Mouse (Mus musculus) lung, embryonic 15.5 days (tissue): ENCODE measurements around the gene Sec31a. TPM values are rescaled to one million over a fixed set of nuclear protein-coding genes. Genes with fewer than 3 reads are reported as not detected.

Experiments
- ATAC-seq: fragments of 200-750 bp; cut with Nextera tagmentation; 2 replicates; pipeline ENCODE4 v1.8.0; 2017; ENCODE audit warnings: moderate number of reproducible peaks, borderline replicate concordance; ENCODE audit not compliant: low FRiP score, low TSS enrichment; ENCODE audit errors: extremely low read depth
- H3K27ac ChIP-seq: fragments of 300-500 bp; sonication (generic); 2 replicates; pipeline ENCODE4 v1.5.1; 2015; ENCODE audit warnings: moderate library complexity, mild to moderate bottlenecking, inconsistent platforms
- H3K27me3 ChIP-seq: fragments of 300-500 bp; sonication (generic); 2 replicates; pipeline ENCODE4 v1.6.1; 2015; ENCODE audit warnings: inconsistent platforms
- H3K36me3 ChIP-seq: fragments of 300-500 bp; sonication (generic); 2 replicates; pipeline ENCODE4 v1.6.1; 2015; ENCODE audit warnings: inconsistent platforms
- H3K4me1 ChIP-seq: fragments of 300-500 bp; sonication (generic); 2 replicates; pipeline ENCODE4 v1.6.1; 2015; ENCODE audit warnings: inconsistent platforms
- H3K4me2 ChIP-seq: fragments of 300-500 bp; sonication (generic); 2 replicates; pipeline ENCODE4 v1.6.1; 2015; ENCODE audit warnings: inconsistent platforms, mild to moderate bottlenecking, moderate library complexity
- H3K4me3 ChIP-seq: fragments of 300-500 bp; sonication (generic); 2 replicates; pipeline ENCODE4 v1.5.1; 2015; ENCODE audit warnings: mild to moderate bottlenecking, inconsistent platforms
- H3K9ac ChIP-seq: fragments of 300-500 bp; sonication (generic); 2 replicates; pipeline ENCODE4 v1.6.1; 2015; ENCODE audit warnings: inconsistent platforms
- H3K9me3 ChIP-seq: fragments of 300-500 bp; sonication (generic); 2 replicates; pipeline ENCODE4 v1.6.1; 2016; ENCODE audit warnings: inconsistent platforms
- WGBS: fragments of 180-500 bp; shearing (Covaris S2); methylation state at CpG from one replicate; pipeline ENCODE4 v1.1.7; 2015; 5-methylcytosine and 5-hydroxymethylcytosine counted together
- polyA plus RNA-seq: library from polyadenylated mRNA; unstranded; fragments of >200 nt; fragmentation: Nextera tagmentation; extraction: Ambion mirVana; gene quantifications from 2 replicates; pipeline ENCODE4 v1.2.1, GENCODE M21; 2015

Gene Sec31a
- polyA plus RNA-seq, 1 experiment from 2014 or later = 152 TPM

DNA sequence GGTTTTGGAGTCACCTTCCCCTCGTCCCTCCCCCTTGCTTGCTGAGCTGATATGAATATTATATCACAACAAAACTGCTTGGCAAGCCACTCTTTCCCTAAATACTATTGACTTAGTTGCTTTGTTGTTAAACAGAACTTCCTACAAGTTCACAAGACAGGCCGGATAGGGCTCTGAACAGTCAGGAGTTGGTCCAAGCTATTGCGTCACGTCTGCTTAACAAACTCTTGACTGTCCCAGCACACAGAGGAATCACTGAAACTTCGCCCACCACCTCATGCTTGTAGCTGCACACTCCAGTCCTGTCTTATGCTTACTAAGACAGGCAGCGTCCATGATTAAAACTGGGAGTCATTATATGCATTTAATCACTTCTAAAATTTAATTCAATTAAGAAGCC, 46.9 kb downstream of the Sec31a start:
- Histone ChIP-seq H3K9ac (no peak overlapping the region), H3K4me1 (no peaks in the 10 kb centered on the region), H3K9me3 (no peaks in the 10 kb centered on the region), H3K4me2 (no peak overlapping the region), H3K4me3 (no peak overlapping the region), H3K27ac (no peak overlapping the region), H3K36me3 (peaks cover 77% of the 10 kb centered on the region), H3K27me3 (no peaks in the 10 kb centered on the region)
- ATAC-seq = no peak
- WGBS = 70% methylated on average over 6 of the region's 6 CpGs

DNA sequence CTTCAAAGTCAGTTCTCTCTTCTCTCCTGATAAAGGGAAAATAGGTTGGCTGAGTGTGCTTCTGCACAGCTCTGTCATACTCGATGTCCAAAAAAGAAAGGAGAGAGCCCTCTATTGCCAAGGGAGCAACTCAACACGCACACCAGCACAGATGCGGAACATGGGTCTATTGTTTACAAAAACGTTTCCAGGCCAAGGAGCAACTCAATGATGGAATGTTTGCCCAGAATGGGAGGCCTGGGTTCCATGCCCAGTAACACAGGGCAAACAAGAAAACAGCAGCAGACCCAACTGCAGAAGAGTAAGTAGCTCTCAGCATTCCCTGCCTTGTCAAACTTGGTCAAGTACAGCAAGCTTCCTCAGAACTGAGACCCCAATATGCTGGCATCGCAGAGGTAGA, 47.5 kb downstream of the Sec31a start:
- Histone ChIP-seq H3K4me1 (no peaks in the 10 kb centered on the region), H3K9me3 (no peaks in the 10 kb centered on the region), H3K4me2 (no peak overlapping the region), H3K4me3 (no peak overlapping the region), H3K27ac (no peak overlapping the region), H3K9ac (no peak overlapping the region), H3K36me3 (peaks cover 76% of the 10 kb centered on the region), H3K27me3 (no peaks in the 10 kb centered on the region)
- ATAC-seq = no peak
- WGBS = 69% methylated on average over 5 of the region's 5 CpGs

DNA sequence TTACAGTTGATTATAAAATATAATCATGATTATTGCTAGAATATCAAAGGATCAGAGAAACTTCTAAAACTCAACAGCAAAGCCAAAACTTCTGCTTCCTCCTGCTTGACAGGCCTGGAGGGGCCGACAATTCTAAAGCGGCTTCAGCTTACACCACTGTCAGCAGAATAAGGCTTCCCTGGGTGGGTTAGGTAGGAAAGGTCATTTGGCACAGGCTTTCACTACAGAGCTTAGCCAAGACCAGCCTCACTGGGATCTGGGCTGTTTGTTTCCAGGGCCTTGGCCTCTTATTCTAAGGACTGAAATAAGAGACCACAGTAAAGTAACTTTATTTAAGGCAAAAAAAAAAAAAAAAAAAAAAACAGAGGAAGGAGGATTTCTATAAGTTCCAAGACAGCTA, 49.0 kb downstream of the Sec31a start:
- H3K4me3 ChIP-seq = no peak overlapping the region
- H3K4me2 ChIP-seq = no peak overlapping the region
- H3K27me3 ChIP-seq = no peaks in the 10 kb centered on the region
- no peak overlapping the region for H3K27ac ChIP-seq
- no peaks in the 10 kb centered on the region for H3K9me3 ChIP-seq
- no peaks in the 10 kb centered on the region for H3K4me1 ChIP-seq
- 86% methylated on average over 2 of the region's 2 CpGs for WGBS
- H3K36me3 ChIP-seq = peaks cover 78% of the 10 kb centered on the region
- H3K9ac ChIP-seq = no peak overlapping the region
- ATAC-seq = no peak

DNA sequence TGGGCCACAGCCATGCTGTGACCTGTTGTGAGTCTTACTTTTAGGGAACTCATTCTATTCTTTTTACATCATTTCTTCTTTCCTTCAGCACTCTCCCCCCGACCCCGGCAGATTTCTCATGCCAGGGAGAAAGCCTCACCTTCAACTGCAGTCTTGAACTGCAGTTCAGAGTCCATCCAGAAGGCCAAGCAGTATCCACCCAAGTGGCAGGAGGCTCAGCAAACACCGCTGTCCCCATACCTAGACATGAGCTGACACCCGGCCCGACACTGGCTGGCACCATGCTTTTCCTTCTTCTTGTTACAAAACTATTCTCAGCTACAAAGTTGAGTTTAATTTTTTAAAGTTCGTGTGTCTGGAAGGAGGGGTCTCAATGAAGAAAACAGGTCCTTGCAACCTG, 55.7 kb downstream of the Sec31a start:
- WGBS = 84% methylated on average over 6 of the region's 6 CpGs
- H3K27ac ChIP-seq = no peak overlapping the region
- no peaks in the 10 kb centered on the region for H3K4me1 ChIP-seq
- peaks cover 46% of the 10 kb centered on the region for H3K36me3 ChIP-seq
- H3K27me3 ChIP-seq = no peaks in the 10 kb centered on the region
- no peak for ATAC-seq
- no peak overlapping the region for H3K4me3 ChIP-seq
- no peaks in the 10 kb centered on the region for H3K9me3 ChIP-seq
- no peak overlapping the region for H3K4me2 ChIP-seq
- no peak overlapping the region for H3K9ac ChIP-seq

DNA sequence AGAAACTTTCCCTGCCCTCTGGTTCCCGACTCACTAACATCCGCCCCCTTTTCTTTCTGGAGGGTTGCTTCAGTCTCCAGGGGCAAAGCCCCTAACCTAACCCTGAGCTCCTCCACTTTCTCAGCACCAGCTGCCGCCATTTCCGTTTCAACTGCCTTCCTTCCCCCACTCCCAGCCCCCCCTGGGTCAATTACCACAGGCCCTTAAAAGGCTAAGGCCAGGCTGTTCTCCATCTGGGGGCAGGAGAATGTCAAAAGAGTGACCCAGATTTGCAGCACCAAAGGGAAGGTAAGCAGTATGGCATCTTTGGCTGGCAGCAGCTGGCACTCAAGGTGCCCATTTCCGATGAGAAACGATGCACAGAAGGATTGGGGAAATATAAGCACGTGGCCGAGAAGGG, 57.7 kb downstream of the Sec31a start:
- Histone ChIP-seq H3K27me3 (no peaks in the 10 kb centered on the region), H3K4me2 (no peak overlapping the region), H3K27ac (no peak overlapping the region), H3K4me1 (peaks cover under 1% of the 10 kb centered on the region; the same call in 1 of the 2 replicates), H3K36me3 (peaks cover 28% of the 10 kb centered on the region), H3K9ac (no peak overlapping the region), H3K4me3 (no peak overlapping the region), H3K9me3 (no peaks in the 10 kb centered on the region)
- ATAC-seq = no peak
- WGBS = 47% methylated on average over 8 of the region's 8 CpGs

DNA sequence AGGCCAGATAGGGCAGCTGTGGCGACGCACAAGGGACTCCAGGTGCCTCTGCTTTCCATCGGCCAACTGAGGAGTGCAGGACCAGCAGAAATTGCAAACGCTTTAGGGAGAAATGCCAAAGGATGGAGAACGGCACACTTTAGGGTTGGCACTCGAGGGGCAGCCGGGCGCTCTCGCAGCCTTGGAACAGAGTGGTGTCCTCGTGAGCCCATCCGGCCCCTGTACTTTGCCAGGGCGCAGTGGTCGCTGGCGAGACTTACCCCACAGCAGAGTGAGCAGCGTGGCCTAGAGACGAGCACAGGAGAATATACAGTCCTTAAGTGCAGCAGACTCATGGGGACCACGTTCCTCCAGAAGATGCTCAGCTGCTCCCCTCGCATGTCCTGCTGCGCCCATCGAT, 61.4 kb downstream of the Sec31a start:
- Histone ChIP-seq H3K9ac (no peak overlapping the region), H3K27me3 (no peaks in the 10 kb centered on the region), H3K27ac (no peak overlapping the region), H3K4me3 (no peak overlapping the region), H3K36me3 (no peaks in the 10 kb centered on the region), H3K4me2 (no peak overlapping the region), H3K4me1 (peaks cover 5% of the 10 kb centered on the region), H3K9me3 (no peaks in the 10 kb centered on the region)
- no peak for ATAC-seq
- WGBS = 92% methylated on average over 20 of the region's 20 CpGs

DNA sequence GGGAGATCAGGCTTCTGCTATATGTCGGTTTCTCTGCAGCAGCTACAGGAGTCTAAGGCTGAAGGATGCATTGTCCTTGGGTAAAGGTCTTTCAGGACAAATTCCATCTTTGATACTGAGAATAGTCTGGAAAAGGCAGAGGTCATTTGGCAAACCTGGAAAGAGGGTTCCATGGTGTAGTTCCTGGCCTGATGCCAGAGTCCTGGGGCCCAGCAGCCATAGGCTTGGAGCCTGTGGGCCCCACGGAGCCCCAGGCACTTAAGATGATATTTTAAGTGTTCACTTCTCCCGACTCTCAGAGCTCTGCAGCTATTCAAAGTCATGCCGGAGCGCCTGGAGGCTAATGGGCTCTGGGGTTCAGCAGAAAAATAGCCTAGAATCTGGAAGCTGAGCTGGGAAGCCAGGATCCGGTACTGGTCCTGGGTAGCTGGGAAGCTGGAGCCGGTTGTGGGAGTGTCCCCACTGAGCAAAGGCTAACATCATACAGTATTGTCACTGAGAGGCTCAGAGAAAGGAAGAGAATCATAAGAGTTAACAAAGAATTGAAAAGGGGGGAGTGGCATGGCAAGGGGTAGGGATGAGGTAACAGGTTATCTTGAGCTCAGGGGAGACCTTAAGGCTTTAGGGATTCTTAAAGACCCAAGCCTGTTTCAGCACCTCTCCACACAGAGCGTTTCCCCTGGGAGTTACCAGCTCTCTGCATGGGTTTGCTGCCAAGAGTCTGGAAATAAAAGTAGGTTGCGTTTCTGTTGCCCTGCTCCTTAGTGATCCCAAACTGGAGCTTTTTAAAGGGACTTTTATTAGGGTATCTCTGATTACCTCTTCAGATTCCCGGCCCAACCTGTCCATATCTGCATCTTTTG, 62.8 kb downstream of the Sec31a start:
- WGBS = 39% methylated on average over 10 of the region's 10 CpGs
- no peak for ATAC-seq
- Histone ChIP-seq H3K9me3 (no peaks in the 10 kb centered on the region), H3K4me1 (peaks cover 10% of the 10 kb centered on the region), H3K36me3 (no peaks in the 10 kb centered on the region), H3K4me3 (no peak overlapping the region), H3K9ac (no peak overlapping the region), H3K27ac (no peak overlapping the region), H3K27me3 (no peaks in the 10 kb centered on the region), H3K4me2 (no peak overlapping the region)

DNA sequence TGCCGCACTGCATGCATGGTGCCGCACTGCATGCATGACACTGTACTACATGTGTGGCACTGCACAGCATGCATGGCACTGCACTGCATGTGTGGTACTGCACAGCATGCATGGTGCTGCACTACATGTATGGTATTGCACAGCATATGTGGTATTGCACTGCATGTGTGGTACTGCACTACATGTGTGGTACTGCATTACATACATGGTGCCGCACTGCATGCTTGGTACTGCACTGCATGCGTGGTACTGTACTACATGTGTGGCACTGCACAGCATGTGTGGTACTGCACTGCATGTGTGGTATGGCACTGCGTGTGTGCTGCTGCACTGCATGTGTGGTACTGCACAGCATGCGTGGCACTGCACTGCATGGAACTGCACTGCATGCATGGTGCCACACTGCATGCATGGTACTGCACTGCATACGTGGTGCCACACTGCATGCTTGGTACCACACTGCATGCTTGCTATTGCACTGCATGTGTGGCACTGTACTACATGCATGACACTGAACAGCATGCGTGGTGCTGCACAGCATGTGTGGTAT, 65.1 kb downstream of the Sec31a start:
- peaks cover 10% of the 10 kb centered on the region for H3K4me1 ChIP-seq
- no peak overlapping the region for H3K27ac ChIP-seq
- 97% methylated on average over 8 of the region's 8 CpGs for WGBS
- no peaks in the 10 kb centered on the region for H3K36me3 ChIP-seq
- H3K9ac ChIP-seq = no peak overlapping the region
- no peak overlapping the region for H3K4me3 ChIP-seq
- no peak for ATAC-seq
- no peak overlapping the region for H3K4me2 ChIP-seq
- no peaks in the 10 kb centered on the region for H3K27me3 ChIP-seq
- H3K9me3 ChIP-seq = no peaks in the 10 kb centered on the region

DNA sequence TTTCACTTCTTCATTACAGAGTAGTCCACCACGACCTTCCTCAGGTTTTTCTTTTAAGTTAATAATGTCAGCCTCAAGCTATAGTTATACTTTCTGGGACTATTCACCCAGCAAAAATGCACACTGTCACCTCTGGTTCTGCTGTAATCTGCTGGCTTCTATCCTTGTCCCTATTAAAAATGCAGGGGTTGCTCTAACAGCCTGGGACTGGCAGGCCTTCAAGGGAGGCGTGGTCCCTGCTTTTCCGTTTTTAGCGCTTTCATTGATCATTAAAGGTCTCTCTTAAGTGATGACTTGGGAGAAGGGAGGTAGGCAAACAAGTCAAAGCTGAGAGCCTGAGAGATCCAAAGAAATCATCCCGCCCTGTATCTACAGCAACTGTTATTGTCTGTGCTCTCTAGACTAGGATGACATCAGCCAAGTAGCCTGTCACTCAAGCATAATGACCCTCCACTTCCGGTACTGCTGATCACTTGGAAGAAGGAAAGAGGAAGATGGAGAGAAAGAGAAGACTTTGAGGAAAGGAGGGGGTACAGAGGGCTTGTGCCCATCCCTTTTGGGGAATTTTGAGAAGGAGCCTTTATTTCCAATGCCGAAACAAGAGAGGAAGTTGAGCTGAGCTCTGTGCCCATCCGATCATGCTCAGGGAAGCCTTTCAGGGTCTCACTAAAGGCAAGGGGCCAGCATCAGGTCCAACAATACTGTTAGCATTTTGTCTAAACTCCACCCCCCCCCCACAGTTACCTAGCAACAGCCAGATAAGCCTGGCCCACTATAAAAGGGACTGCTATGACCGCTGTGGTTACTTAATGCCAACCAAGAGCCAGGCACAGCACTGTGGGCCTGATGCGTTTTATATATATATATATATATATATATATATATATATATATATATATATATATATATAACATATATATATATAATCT, 66.5 kb downstream of the Sec31a start:
- Histone ChIP-seq H3K36me3 (no peaks in the 10 kb centered on the region), H3K4me1 (peaks cover 10% of the 10 kb centered on the region), H3K4me3 (no peak overlapping the region), H3K4me2 (no peak overlapping the region), H3K27me3 (no peaks in the 10 kb centered on the region), H3K27ac (no peak overlapping the region), H3K9me3 (no peaks in the 10 kb centered on the region), H3K9ac (no peak overlapping the region)
- ATAC-seq = no peak
- WGBS = 53% methylated on average over 10 of the region's 10 CpGs

DNA sequence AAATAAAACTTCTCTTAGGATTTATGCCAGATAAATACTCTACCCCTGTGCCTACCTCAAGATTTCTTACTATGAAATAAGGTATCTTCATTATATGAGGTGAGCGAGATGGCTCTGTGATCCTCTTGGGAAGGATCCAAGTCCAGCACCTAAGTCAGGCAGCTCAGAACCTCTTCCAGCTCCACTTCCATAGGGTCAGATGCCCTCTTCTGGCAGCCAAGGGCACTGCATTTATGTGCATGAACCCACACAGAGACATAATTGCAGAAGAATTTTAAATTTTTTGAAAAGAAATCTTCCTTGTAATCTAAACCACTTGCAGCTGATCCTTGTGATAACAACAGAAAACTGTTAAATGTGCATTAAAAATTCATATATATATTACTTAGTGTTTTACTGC, 70.9 kb downstream of the Sec31a start:
- 85% methylated on average over 1 of the region's 1 CpGs for WGBS
- no peaks in the 10 kb centered on the region for H3K9me3 ChIP-seq

DNA sequence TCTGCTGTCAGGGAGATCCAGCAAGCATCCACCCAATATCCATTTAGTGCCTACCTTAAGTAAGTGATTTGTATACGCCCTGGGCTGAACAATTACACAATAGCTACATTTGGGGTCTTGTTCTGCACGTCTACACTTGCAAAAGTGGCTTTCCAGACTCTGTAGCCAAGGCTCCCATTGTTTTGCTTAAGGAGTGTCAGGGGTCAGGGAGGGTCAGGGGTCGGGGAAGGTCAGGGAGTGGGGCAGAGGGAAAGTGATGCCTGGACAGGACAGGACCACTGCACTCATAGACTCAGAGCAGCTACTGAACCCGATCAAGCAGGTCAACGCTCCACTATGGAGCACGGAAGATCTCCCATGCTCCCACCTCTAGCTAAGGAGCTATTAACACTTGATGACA, 72.9 kb downstream of the Sec31a start:
- whole genome bisulfite sequencing = 52% methylated on average over 6 of the region's 6 CpGs
- H3K4me2 ChIP-seq = no peak overlapping the region
- H3K36me3 ChIP-seq = no peaks in the 10 kb centered on the region
- H3K9me3 ChIP-seq = no peaks in the 10 kb centered on the region
- no peak overlapping the region for H3K27ac ChIP-seq
- no peaks in the 10 kb centered on the region for H3K27me3 ChIP-seq
- no peaks in the 10 kb centered on the region for H3K4me1 ChIP-seq
- no peak overlapping the region for H3K9ac ChIP-seq
- H3K4me3 ChIP-seq = no peak overlapping the region
- no peak for ATAC-seq

More for the DNA sequence above, 70.9 kb downstream of the Sec31a start:
- H3K9ac ChIP-seq = no peak overlapping the region
- H3K4me1 ChIP-seq = peaks cover 5% of the 10 kb centered on the region
- no peak for ATAC-seq
- no peak overlapping the region for H3K27ac ChIP-seq
- no peaks in the 10 kb centered on the region for H3K36me3 ChIP-seq
- no peak overlapping the region for H3K4me2 ChIP-seq
- no peak overlapping the region for H3K4me3 ChIP-seq
- H3K27me3 ChIP-seq = no peaks in the 10 kb centered on the region

DNA sequence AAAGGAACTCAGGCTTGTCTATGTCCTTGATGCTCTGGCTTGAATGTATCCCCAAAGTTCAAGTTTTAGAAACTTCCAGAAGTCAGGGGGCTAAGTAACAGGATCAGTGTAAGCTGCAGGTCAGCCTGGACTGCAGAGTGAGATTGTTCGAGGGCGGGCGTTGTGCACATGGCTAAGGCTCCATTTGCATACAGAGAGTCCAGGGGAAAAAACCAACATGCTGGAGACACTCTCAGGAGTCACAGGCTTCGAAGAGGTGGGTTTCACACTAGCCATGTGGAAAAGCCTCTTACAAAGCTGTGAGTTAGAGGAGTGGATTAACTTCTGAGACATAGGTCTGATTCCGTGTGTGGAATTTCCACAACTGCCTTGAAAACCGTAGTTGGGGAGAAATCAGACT, 73.6 kb downstream of the Sec31a start:
- ATAC-seq = no peak
- Histone ChIP-seq H3K4me2 (no peak overlapping the region), H3K4me1 (no peaks in the 10 kb centered on the region), H3K9me3 (no peaks in the 10 kb centered on the region), H3K27me3 (no peaks in the 10 kb centered on the region), H3K27ac (no peak overlapping the region), H3K36me3 (no peaks in the 10 kb centered on the region), H3K9ac (no peak overlapping the region), H3K4me3 (no peak overlapping the region)
- 70% methylated on average over 6 of the region's 6 CpGs for WGBS
